Mouse (Mus musculus) retina, postnatal 7 days (tissue): ENCODE data around the gene Pde4b.

Experiments
- DNase-seq: peaks from one replicate; pipeline ENCODE4 v3.0.0-alpha.2; 2012; ENCODE audit warnings: low read depth, low spot score

Pde4b gene

DNA sequence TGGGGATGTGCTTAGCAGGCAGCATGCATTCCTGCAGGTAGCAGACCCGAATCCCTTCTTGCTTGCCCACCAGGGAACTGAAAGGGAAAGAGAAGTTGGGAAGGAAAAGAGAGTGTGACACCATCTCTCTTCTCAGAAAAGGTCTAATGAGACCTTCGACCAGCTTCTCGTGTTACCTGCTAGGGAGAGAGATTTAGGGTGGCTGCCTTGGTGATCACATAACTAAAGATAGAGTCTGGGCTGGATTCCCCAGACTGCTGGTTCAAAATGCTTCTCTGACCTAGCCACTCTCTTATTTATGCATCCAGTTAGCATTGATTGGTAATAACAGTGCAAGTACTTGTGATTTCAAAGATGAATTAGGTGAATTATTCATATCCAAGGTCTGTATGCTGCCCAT is 448.5 kb downstream of the Pde4b start:
- no peak for DNase-seq

GRCm38 (mm10) chr4:102538266-102538665 is 450.9 kb downstream of the Pde4b start:
- no peak for DNase-seq

DNA sequence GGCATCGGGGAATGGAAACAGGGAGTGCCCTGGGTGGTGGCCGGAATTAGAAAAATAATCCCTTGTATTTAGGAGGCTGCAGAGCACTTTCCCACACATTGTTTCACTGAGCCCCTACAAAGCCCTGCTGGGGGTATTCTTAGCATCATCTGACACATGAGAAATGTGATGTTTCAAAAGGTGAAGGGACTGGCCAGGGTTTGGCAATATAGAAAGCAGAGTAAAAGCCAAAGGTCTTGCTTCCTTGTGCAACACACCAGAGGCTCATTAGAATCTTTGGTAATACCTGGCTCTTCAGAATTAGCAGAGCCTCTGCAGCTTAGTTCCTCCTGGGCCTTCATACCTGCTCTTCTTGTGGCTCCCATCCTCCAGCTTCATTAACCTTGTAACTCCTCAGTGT is 451.4 kb downstream of the Pde4b start:
- DNase-seq: no peak

DNA sequence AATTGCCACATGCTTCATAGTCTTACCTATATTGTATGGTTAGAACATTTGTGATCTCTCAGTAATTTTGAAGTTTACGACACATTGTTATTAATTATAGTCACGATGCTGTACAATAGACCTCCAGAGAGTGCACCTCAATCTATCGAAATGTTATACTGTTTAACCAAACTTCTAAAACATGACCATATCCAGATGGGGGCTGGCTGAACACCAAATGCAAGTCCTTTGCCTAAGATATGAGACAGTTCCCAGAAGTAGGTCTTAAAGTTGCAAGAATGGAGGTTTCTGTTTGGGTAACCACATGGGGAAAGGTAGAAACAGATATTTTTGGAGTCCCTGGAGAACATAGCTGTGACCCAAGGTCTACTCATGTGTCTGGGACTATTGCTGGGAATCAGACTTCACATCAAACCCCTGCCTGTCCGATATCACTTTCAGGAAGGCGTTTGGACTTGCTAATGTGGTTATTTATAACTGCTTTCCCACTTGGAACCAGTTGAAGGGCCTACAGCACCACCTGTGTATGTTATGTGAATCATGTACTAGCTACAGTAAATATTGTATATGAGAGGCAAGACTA is 452.3 kb downstream of the Pde4b start:
- no peak for DNase-seq

- DNase-seq: no peak
Observed at GRCm38 (mm10) chr4:102542976-102543375, 455.6 kb downstream of the Pde4b start.

GRCm38 (mm10) chr4:102545226-102545625 is 457.9 kb downstream of the Pde4b start:
- DNase-seq: no peak

DNA sequence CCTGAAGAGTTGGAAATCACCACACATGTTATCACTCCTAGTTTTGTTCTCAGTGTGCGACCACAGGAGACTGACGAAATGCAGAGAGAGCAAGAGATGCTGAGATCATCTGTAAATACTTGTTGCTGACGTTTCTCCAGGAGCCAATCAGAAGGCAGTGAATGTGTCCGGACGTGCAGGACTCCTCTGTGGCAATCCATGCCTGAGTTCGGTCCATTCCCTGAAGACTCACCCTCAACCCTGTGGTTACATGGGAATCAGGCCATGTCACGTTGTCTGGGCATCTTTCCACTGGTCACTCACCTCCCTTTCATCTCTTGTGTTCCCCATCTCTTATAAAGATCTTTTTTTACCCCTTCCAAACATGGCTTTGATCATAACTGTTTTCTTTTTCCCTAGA is 468.2 kb downstream of the Pde4b start:
- no peak for DNase-seq

DNA sequence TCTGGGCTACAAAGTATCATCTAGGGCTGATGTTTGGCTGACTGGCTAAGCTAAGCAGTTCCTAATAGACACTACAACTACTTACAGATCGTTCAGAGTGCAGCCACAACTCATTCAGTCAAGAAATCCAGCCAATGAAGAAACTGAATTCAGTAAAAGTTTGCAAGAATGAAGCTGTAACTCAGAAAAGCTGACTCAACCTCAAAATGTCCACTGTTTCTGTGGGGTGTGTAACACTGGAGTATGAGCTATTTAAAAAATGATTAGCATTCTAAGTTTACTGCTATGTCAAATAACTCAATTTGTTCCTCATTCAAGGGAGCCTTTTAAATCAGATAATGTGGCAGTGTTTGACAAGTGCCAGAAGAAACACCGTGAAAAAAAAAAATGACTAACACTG is 469.7 kb downstream of the Pde4b start:
- no peak for DNase-seq

- no peak for DNase-seq
Observed at GRCm38 (mm10) chr4:102557508-102558220, 470.3 kb downstream of the Pde4b start.

DNA sequence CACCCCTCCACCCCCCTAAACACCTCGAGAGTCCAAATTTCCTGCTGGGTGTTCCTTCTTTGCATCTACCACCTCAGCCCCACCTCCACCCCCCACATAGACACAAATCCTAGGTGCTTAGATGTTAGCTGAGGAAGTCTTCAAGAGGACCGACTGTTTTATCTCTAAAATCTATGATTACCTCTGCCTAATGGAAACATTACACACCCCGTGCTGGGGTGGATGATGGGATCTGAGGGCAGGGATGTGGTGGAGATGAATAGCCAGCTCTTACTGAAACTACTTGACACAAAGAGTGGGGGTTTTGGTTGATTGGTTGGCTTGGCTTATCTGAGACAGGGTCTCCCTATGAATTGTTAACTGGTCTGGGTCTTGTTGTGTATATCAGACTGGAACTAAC is 471.0 kb downstream of the Pde4b start:
- DNase-seq: no peak

DNA sequence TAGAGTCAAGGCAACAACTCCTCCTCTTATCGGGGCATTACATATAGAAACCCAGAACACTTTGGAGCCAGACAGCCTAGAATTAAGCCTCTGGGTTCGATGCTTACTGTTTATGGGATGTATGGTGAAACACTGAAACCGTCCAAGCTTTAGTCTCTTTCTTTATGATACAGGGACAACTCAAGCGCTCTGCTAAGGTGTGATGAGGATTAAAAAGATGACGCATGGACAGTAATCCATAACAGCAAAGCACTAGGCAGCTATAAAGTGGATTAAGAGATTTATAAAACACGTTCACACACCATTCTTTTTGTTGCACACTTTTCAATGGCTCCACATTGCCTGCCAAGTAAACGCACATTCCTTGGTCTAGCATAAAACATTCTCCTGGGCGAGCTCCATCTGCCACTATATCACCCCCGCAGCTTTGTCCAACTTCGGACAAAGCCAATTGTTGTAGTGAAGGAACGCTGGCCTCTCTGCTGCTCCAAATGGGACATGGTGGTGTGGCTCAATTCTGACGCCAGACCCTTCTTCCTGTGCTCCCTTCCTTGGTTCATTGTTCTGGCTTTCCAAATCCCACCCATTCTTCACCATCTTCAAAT is 473.4 kb downstream of the Pde4b start:
- no peak for DNase-seq

DNA sequence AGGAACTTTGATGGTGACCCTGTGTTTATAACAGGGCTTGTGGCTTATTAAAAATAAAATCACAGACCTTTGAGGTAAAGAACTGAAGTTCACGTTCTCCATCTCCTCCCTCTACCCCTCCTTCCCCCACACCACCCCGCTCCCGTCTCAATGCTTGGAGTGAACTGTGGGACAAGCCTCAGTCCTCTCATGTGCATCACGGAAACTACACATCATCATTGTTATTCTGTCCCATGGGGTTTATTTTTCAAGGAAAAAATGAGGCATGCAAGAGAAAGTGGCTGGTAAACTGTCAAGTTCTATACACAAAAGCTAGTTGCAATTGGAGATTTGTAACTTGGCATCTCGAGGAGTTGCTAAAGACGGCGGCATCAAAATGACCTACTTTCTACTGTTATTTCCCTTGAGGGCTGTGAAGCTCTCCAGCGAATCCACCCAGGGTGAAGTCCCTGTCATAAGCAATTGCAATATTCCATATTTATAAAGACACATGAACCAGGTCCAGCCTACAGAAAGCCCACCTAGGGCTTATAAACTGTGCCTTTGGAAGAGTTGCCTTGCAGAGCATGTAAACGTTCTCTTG is 476.0 kb downstream of the Pde4b start:
- no peak for DNase-seq

DNA sequence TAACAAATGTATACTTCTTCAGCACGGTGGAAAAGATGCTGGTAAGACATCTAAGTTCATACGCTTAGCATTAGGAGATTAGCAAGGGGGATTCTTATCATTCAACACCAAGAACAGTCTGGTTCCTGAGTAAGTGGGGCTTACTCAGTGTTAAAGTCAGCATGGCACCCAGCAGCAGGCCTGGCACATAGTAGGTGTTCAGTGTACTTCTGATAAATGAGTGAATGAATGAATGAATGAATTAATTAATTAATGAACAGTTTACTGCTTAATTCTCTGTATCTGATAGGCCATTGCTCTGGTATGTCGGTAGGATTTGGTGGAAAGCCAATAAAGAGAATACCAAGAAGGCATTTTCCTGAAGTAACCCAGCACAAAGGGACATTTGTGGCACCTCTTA is 476.9 kb downstream of the Pde4b start:
- no peak for DNase-seq

DNA sequence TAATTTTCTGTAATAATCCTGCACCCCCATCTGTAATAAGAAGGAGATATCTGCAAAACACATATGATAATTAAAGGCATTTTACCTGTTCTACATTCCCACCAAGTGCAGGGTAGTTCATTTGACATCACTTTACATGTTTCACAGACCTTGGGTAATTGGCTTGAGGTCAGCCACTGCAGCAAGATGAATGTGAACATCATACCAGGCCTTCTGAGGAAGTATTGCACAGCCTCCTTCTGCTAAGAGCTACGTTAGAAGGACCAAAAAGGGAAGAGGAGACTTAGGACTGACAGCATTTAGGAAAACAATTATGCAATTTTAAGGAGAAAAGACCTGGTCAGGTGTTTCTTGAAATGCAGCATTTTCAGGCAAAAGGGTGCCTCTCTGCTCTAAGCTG is 479.1 kb downstream of the Pde4b start:
- no peak for DNase-seq

GRCm38 (mm10) chr4:102567111-102567510 is 479.8 kb downstream of the Pde4b start:
- DNase-seq: no peak

DNA sequence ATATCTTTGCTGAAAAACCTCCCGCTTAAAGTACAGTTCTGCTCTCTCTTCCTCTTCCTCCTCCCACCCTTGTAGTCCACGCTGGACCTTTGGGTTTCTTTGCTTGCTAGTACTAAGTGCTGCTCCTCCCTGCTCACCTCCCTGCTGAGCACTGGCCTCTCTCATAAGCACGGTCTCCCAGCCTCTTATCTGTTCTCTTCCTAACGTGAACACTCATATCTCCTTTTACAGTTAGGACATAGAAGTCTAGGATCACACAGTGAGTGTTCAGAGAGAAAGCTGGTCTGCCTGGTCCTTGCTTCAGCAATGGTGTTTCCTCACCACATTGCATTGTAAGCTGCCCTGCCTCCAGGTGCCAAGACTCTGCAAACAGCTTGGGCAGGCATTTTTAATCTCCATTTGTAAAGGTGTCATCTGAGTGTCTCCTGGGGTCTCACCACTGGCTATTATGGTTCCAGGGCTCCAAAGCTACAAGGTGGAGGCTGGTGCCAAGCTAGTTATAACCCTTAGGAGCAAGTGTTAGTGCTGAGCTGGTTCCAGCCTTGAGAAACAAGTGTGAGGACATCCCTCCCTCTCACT is 480.4 kb downstream of the Pde4b start:
- DNase-seq: no peak

GRCm38 (mm10) chr4:102568591-102568990 is 481.2 kb downstream of the Pde4b start:
- DNase-seq: no peak

DNA sequence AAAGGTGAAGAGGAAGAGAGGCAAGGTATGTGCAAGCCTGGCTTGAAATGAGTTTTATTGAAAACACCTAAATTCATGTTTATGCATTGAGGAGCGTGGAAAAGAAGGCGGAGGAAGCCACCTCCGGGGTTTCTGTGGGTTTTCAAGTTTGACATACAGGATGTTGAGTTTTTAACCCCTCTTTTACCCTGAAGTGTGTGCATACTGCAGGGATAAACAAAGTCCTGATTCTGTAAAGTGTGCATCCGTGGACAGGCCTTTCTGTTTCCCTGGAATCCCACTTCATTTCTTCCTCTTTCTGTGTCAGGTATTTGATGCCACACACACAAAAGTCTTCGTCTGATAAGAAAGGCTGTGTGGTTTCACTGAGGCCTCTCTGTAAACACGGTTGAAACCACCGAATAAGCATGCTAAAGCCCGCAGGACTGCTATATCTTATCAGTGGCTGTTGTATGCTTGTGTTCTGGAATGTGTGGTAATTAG is 481.8 kb downstream of the Pde4b start:
- no peak for DNase-seq

DNA sequence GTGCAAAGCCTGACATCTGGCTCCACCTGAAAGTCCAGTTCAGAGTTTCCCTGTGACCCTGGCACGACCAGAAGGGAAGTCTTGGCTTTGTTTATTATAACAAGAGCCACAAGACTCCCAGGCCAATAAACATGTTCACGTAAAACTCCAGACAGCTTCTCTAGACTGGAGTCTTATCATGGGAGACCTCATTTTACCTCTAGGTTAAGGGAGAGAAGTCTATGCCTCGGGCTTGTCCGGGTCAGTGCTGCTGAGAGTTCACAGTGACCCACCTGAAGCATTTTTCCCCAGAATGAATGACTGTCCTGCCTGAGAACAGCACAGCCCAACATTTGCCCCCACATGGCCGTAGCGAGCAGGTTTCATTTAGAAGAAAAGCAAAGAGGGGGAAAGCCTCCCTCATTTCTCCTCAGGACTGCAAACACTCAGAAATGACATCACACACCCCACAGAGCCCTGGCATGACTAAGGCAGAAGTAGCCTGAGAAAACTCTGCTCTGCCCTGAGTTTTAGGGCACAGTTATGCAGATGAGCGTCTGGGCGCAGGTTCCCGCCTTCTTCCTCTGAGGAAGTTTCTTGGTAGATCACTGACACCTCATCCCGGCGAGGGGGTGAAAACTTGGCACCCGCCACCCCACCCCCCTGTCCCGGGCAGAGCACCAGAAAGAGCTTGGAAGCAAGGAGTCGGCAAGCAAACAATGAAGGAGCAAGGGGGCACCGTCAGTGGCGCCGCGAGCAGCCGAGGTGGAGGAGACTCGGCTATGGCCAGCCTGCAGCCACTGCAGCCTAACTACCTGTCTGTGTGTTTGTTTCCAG is 482.8 kb downstream of the Pde4b start:
- no peak for DNase-seq

GRCm38 (mm10) chr4:102570766-102571411 is 483.5 kb downstream of the Pde4b start:
- no peak for DNase-seq

DNA sequence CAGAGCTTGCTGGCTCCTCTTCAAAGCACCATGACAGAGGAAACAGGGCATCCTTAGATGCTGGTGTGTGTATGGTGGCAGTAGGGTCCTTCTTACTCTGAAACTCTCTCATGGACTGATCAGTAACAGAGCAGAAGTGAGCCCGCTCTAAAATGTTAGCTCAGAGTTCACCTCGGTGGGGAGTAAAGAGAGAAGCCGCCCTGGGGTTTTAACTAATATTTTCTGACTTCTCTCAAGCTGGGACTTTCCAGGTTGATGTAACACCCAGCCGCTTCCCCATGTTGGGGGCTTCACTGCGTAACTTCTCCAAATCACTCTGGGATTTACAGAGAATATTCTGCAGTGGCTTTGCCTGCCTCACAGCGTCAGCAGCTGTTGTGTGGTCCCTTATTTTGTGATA is 484.7 kb downstream of the Pde4b start:
- no peak for DNase-seq
